Mouse (Mus musculus) limb, embryonic 10.5 days (tissue): ENCODE measurements around the gene Dock2. TPM values are rescaled to one million over a fixed set of nuclear protein-coding genes. Genes with fewer than 3 reads are reported as not detected.

Experiments
- DNase-seq: peaks from one replicate; pipeline ENCODE4 v3.0.0-alpha.2; 2017; ENCODE audit warnings: low spot score
- H3K27ac ChIP-seq: fragments of 300-500 bp; sonication (generic); 2 replicates; pipeline ENCODE4 v1.5.1; 2016; ENCODE audit warnings: mild to moderate bottlenecking
- H3K27me3 ChIP-seq: fragments of 300-500 bp; sonication (generic); 2 replicates; pipeline ENCODE4 v1.6.1; 2016; ENCODE audit warnings: low read depth, mild to moderate bottlenecking; ENCODE audit not compliant: poor library complexity, severe bottlenecking
- H3K36me3 ChIP-seq: fragments of 300-500 bp; sonication (generic); 2 replicates; pipeline ENCODE4 v1.6.1; 2016; ENCODE audit warnings: mild to moderate bottlenecking, moderate library complexity
- H3K4me1 ChIP-seq: fragments of 300-500 bp; sonication (generic); 2 replicates; pipeline ENCODE4 v1.6.1; 2016
- H3K4me3 ChIP-seq: fragments of 300-500 bp; sonication (generic); 2 replicates; pipeline ENCODE4 v1.5.1; 2016; ENCODE audit warnings: mild to moderate bottlenecking, moderate library complexity
- H3K9me3 ChIP-seq: fragments of 300-500 bp; sonication (generic); replicated peaks from 2 replicates; pipeline ENCODE4 v1.6.1; 2016; ENCODE audit warnings: mild to moderate bottlenecking
- WGBS: fragments of 180-500 bp; shearing (Covaris S2); methylation state at CpG from one replicate; pipeline ENCODE4 v1.1.7; 2016; 5-methylcytosine and 5-hydroxymethylcytosine counted together
- polyA plus RNA-seq: library from polyadenylated mRNA; unstranded; fragments of >200 nt; fragmentation: Nextera tagmentation; extraction: Ambion mirVana; gene quantifications from 2 replicates; pipeline ENCODE4 v1.2.1, GENCODE M21; 2016

Gene Dock2
- polyA plus RNA-seq, 1 experiment from 2014 or later = 0.60 TPM

- no peak overlapping the region for H3K27ac ChIP-seq
Measured at GRCm38 (mm10) chr11:34762125-34762524, 21.6 kb downstream of the Dock2 start.

GRCm38 (mm10) chr11:34759582-34759981 lies 24.1 kb downstream of the Dock2 start:
- Histone ChIP-seq H3K27ac (no peak overlapping the region), H3K27me3 (no peaks in the 10 kb centered on the region), H3K9me3 (no peaks in the 10 kb centered on the region), H3K36me3 (no peaks in the 10 kb centered on the region), H3K4me3 (no peak overlapping the region), H3K4me1 (no peaks in the 10 kb centered on the region)
- 89% methylated on average over 4 of the region's 4 CpGs for WGBS
- DNase-seq = no peak

More at GRCm38 (mm10) chr11:34762125-34762524, 21.6 kb downstream of the Dock2 start:
- Histone ChIP-seq H3K4me3 (no peak overlapping the region), H3K27me3 (no peaks in the 10 kb centered on the region), H3K9me3 (no peaks in the 10 kb centered on the region), H3K36me3 (no peaks in the 10 kb centered on the region), H3K4me1 (no peaks in the 10 kb centered on the region)
- no peak for DNase-seq
- 91% methylated on average over 6 of the region's 6 CpGs for WGBS

GRCm38 (mm10) chr11:34741081-34741480 lies 42.6 kb downstream of the Dock2 start:
- H3K4me3 ChIP-seq = no peak overlapping the region
- H3K4me1 ChIP-seq = no peaks in the 10 kb centered on the region
- no peaks in the 10 kb centered on the region for H3K9me3 ChIP-seq
- H3K36me3 ChIP-seq = no peaks in the 10 kb centered on the region
- DNase-seq = no peak
- WGBS = 79% methylated on average over 1 of the region's 1 CpGs
- H3K27me3 ChIP-seq = no peaks in the 10 kb centered on the region
- no peak overlapping the region for H3K27ac ChIP-seq

GRCm38 (mm10) chr11:34739816-34740215 lies 43.9 kb downstream of the Dock2 start:
- H3K9me3 ChIP-seq = no peaks in the 10 kb centered on the region
- H3K36me3 ChIP-seq = no peaks in the 10 kb centered on the region
- no peak overlapping the region for H3K27ac ChIP-seq
- WGBS = 98% methylated on average over 3 of the region's 3 CpGs
- no peaks in the 10 kb centered on the region for H3K27me3 ChIP-seq
- H3K4me3 ChIP-seq = no peak overlapping the region
- DNase-seq = no peak
- no peaks in the 10 kb centered on the region for H3K4me1 ChIP-seq

GRCm38 (mm10) chr11:34738945-34739344 lies 44.7 kb downstream of the Dock2 start:
- 59% methylated on average over 1 of the region's 1 CpGs for WGBS
- H3K27me3 ChIP-seq = no peaks in the 10 kb centered on the region
- no peaks in the 10 kb centered on the region for H3K36me3 ChIP-seq
- H3K4me1 ChIP-seq = no peaks in the 10 kb centered on the region
- H3K9me3 ChIP-seq = no peaks in the 10 kb centered on the region
- H3K4me3 ChIP-seq = no peak overlapping the region
- H3K27ac ChIP-seq = no peak overlapping the region
- no peak for DNase-seq

GRCm38 (mm10) chr11:34737193-34737592 lies 46.5 kb downstream of the Dock2 start:
- WGBS = 90% methylated on average over 4 of the region's 4 CpGs
- no peaks in the 10 kb centered on the region for H3K36me3 ChIP-seq
- H3K4me3 ChIP-seq = no peak overlapping the region
- DNase-seq = no peak
- H3K27ac ChIP-seq = no peak overlapping the region
- no peaks in the 10 kb centered on the region for H3K4me1 ChIP-seq
- H3K27me3 ChIP-seq = no peaks in the 10 kb centered on the region
- H3K9me3 ChIP-seq = no peaks in the 10 kb centered on the region

GRCm38 (mm10) chr11:34734033-34734432 lies 49.7 kb downstream of the Dock2 start:
- no peak overlapping the region for H3K27ac ChIP-seq
- WGBS = 72% methylated on average over 3 of the region's 3 CpGs
- no peak overlapping the region for H3K4me3 ChIP-seq
- no peaks in the 10 kb centered on the region for H3K9me3 ChIP-seq
- DNase-seq = no peak
- H3K4me1 ChIP-seq = 0 out of 2 replicates have a peak, but pooled peaks cover 6% of the 10 kb centered on the region
- H3K36me3 ChIP-seq = no peaks in the 10 kb centered on the region
- no peaks in the 10 kb centered on the region for H3K27me3 ChIP-seq

GRCm38 (mm10) chr11:34727467-34727866 lies 56.2 kb downstream of the Dock2 start:
- 84% methylated on average over 3 of the region's 3 CpGs for WGBS
- DNase-seq = no peak
- H3K27me3 ChIP-seq = no peaks in the 10 kb centered on the region
- H3K27ac ChIP-seq = no peak overlapping the region
- H3K4me1 ChIP-seq = 0 out of 2 replicates have a peak, but pooled peaks cover 6% of the 10 kb centered on the region
- H3K36me3 ChIP-seq = no peaks in the 10 kb centered on the region
- no peaks in the 10 kb centered on the region for H3K9me3 ChIP-seq
- H3K4me3 ChIP-seq = no peak overlapping the region

GRCm38 (mm10) chr11:34726699-34727347 lies 56.9 kb downstream of the Dock2 start:
- Histone ChIP-seq H3K27me3 (no peaks in the 10 kb centered on the region), H3K4me1 (0 out of 2 replicates have a peak, but pooled peaks cover 4% of the 10 kb centered on the region), H3K4me3 (no peak overlapping the region), H3K9me3 (no peaks in the 10 kb centered on the region), H3K36me3 (no peaks in the 10 kb centered on the region), H3K27ac (no peak overlapping the region)
- no peak for DNase-seq
- WGBS = 85% methylated on average over 9 of the region's 9 CpGs

- 88% methylated on average over 5 of the region's 5 CpGs for WGBS
- H3K27ac ChIP-seq = no peak overlapping the region
- H3K9me3 ChIP-seq = no peaks in the 10 kb centered on the region
- no peaks in the 10 kb centered on the region for H3K36me3 ChIP-seq
- H3K4me3 ChIP-seq = no peak overlapping the region
- H3K4me1 ChIP-seq = no peaks in the 10 kb centered on the region
- no peak for DNase-seq
- H3K27me3 ChIP-seq = no peaks in the 10 kb centered on the region
Measured at GRCm38 (mm10) chr11:34713360-34713759, 70.3 kb downstream of the Dock2 start.

GRCm38 (mm10) chr11:34708278-34708677 lies 75.4 kb downstream of the Dock2 start:
- Histone ChIP-seq H3K9me3 (no peaks in the 10 kb centered on the region), H3K36me3 (no peaks in the 10 kb centered on the region), H3K4me1 (no peaks in the 10 kb centered on the region), H3K4me3 (no peak overlapping the region), H3K27me3 (no peaks in the 10 kb centered on the region), H3K27ac (no peak overlapping the region)
- no peak for DNase-seq
- WGBS = 90% methylated on average over 11 of the region's 11 CpGs

- no peaks in the 10 kb centered on the region for H3K27me3 ChIP-seq
- no peaks in the 10 kb centered on the region for H3K36me3 ChIP-seq
- 89% methylated on average over 5 of the region's 5 CpGs for WGBS
- H3K9me3 ChIP-seq = no peaks in the 10 kb centered on the region
- no peak overlapping the region for H3K27ac ChIP-seq
- DNase-seq = no peak
- no peak overlapping the region for H3K4me3 ChIP-seq
- H3K4me1 ChIP-seq = no peaks in the 10 kb centered on the region
Measured at GRCm38 (mm10) chr11:34707360-34707759, 76.3 kb downstream of the Dock2 start.

- no peaks in the 10 kb centered on the region for H3K4me1 ChIP-seq
- H3K9me3 ChIP-seq = no peaks in the 10 kb centered on the region
- H3K27ac ChIP-seq = no peak overlapping the region
- H3K36me3 ChIP-seq = no peaks in the 10 kb centered on the region
- no peaks in the 10 kb centered on the region for H3K27me3 ChIP-seq
- DNase-seq = no peak
- 84% methylated on average over 4 of the region's 4 CpGs for WGBS
- H3K4me3 ChIP-seq = no peak overlapping the region
Measured at GRCm38 (mm10) chr11:34705108-34705446, 78.6 kb downstream of the Dock2 start.
